Mouse (Mus musculus) hindbrain, embryonic 15.5 days (tissue): ENCODE measurements around the gene Tec. TPM values are rescaled to one million over a fixed set of nuclear protein-coding genes. Genes with fewer than 3 reads are reported as not detected.

Experiments
- polyA plus RNA-seq: library from polyadenylated mRNA; unstranded; fragments of >200 nt; fragmentation: Nextera tagmentation; extraction: Ambion mirVana; gene quantifications from 2 replicates; pipeline ENCODE4 v1.2.1, GENCODE M21; 2015

Tec gene
- polyA plus RNA-seq, 1 experiment from 2014 or later: 8.8 TPM

Other genes starting within 250 kb of the Tec start
- gene Cnga1, start 224.2 kb downstream of the Tec start, polyA plus RNA-seq: not detected in 2 replicates
- gene Nipal1, start 220.7 kb downstream of the Tec start, polyA plus RNA-seq: 0.83 and 1.3 TPM in 2 replicates
- 0.16 and 0.17 TPM in 2 replicates for gene Txk, start 115.7 kb downstream of the Tec start, polyA plus RNA-seq
- gene Slain2, start 45.8 kb upstream of the Tec start, polyA plus RNA-seq: 16.0 and 17.4 TPM in 2 replicates
- not detected in 2 replicates for gene Gm10135, start 106.2 kb upstream of the Tec start, polyA plus RNA-seq
- 29.3 and 36.2 TPM in 2 replicates for gene Slc10a4, start 138.4 kb upstream of the Tec start, polyA plus RNA-seq